Mouse (Mus musculus) hindbrain, postnatal 0 days (tissue): ENCODE data around the gene Nrxn3. TPM values are rescaled to one million over a fixed set of nuclear protein-coding genes. Genes with fewer than 3 reads are reported as not detected.

Experiments used
- ATAC-seq: fragments of 200-750 bp; cut with Nextera tagmentation; 2 replicates; pipeline ENCODE4 v1.8.0; 2017; ENCODE audit warnings: mild to moderate bottlenecking, moderate TSS enrichment, moderate library complexity
- DNase-seq: peaks from one replicate; pipeline ENCODE4 v3.0.0-alpha.2; 2015; ENCODE audit warnings: low spot score
- H3K27ac ChIP-seq: fragments of 300-500 bp; sonication (generic); 2 replicates; pipeline ENCODE4 v1.5.1; 2014; ENCODE audit warnings: mild to moderate bottlenecking
- H3K27me3 ChIP-seq: fragments of 300-500 bp; sonication (generic); 2 replicates; pipeline ENCODE4 v1.6.1; 2014; ENCODE audit warnings: low read length, mixed read lengths; ENCODE audit not compliant: insufficient read depth
- H3K36me3 ChIP-seq: fragments of 300-500 bp; sonication (generic); 2 replicates; pipeline ENCODE4 v1.6.1; 2014; ENCODE audit warnings: low read length, mixed read lengths; ENCODE audit not compliant: insufficient read depth
- H3K4me1 ChIP-seq: fragments of 300-500 bp; sonication (generic); 2 replicates; pipeline ENCODE4 v1.6.1; 2014; ENCODE audit warnings: antibody characterized with exemption, low read length, mixed read lengths; ENCODE audit not compliant: insufficient read depth
- H3K4me2 ChIP-seq: fragments of 300-500 bp; sonication (generic); 2 replicates; pipeline ENCODE4 v1.6.1; 2014; ENCODE audit warnings: low read depth, mild to moderate bottlenecking, low read length, moderate library complexity, mixed read lengths
- H3K4me3 ChIP-seq: fragments of 300-500 bp; sonication (generic); 2 replicates; pipeline ENCODE4 v1.5.1; 2014; ENCODE audit warnings: low read length
- H3K9ac ChIP-seq: fragments of 300-500 bp; sonication (generic); replicated peaks from 2 replicates; pipeline ENCODE4 v1.6.1; 2014; ENCODE audit warnings: mild to moderate bottlenecking, low read length, moderate library complexity, mixed read lengths
- H3K9me3 ChIP-seq: fragments of 300-500 bp; sonication (generic); 2 replicates; pipeline ENCODE4 v1.6.1; 2016; ENCODE audit warnings: low read length, mixed read lengths
- CTCF ChIP-seq: IDR thresholded peaks from 2 replicates; pipeline ENCODE4 v1.5.1; 2016; ENCODE audit warnings: antibody characterized with exemption, control low read depth, low read depth
- WGBS: fragments of 180-500 bp; shearing (Covaris S2); extraction: QIAGEN DNeasy Blood & Tissue Kit; methylation state at CpG from one replicate; pipeline ENCODE4 v1.1.7; 2014; 5-methylcytosine and 5-hydroxymethylcytosine counted together
- polyA plus RNA-seq: library from polyadenylated mRNA; unstranded; fragments of >200 nt; fragmentation: Nextera tagmentation; extraction: Ambion mirVana; gene quantifications from 2 replicates; pipeline ENCODE4 v1.2.1, GENCODE M21; 2015
- total RNA-seq: library from RNA; depleted of rRNA; stranded (reverse); fragments of >200 nt; gene quantifications from 2 replicates; pipeline ENCODE4 v1.2.3, GENCODE M21; 2014

Gene Nrxn3
- total and polyA plus RNA-seq, 2 experiments from 2014 or later, result 87.8 to 103 TPM

DNA sequence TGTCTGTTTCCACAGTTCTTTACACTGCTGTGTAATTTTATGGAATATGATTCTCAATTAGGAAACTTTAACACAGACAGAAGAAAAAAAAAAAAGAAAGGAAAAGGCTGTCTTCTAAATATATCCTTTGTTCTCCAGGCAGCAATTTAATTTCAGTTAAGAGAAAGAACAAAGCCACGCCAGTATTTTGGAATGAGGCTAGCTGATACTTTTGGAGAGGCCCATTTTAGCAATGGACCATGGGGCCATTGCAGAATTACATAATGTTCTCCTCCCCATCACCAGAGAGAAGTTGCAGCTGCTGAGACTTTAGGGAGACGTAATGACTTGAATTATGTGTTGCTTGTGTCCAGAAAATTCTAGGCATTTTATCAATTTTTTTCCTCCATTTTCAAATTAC, 963.0 kb downstream of the Nrxn3 start:
- H3K27me3 ChIP-seq, result no peaks in the 10 kb centered on the region
- H3K4me1 ChIP-seq, result no peaks in the 10 kb centered on the region
- TF ChIP-seq CTCF, result no peak
- no peak overlapping the region for H3K4me2 ChIP-seq
- no peak overlapping the region for H3K4me3 ChIP-seq
- no peak overlapping the region for H3K27ac ChIP-seq
- H3K9me3 ChIP-seq, result no peaks in the 10 kb centered on the region
- no peaks in the 10 kb centered on the region for H3K36me3 ChIP-seq
- DNase-seq, result no peak
- no peak for ATAC-seq
- WGBS, result 83% methylated on average over 2 of the region's 2 CpGs
- H3K9ac ChIP-seq, result no peak overlapping the region

DNA sequence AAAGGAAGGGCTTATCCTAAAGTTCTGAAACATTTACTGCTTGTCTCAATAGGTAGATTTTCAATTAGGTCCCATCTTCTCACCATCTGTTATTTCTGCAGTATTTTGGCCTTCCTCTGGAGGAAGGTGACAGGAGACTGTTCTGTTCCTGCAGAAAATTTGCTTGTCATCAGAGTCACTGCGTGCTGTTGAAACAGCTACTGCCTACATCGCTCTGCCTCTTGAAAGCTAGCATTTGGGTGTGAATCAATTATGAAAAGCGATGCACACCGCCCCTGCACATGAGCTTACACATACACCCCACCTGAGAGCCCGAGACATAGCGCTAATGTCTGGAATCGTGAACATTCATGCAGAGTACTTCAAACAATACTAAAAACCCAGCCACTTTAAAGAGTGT, 966.4 kb downstream of the Nrxn3 start:
- no peaks in the 10 kb centered on the region for H3K36me3 ChIP-seq
- H3K27me3 ChIP-seq, result no peaks in the 10 kb centered on the region
- no peak overlapping the region for H3K27ac ChIP-seq
- H3K4me1 ChIP-seq, result no peaks in the 10 kb centered on the region
- no peak overlapping the region for H3K4me2 ChIP-seq
- no peak for TF ChIP-seq CTCF
- H3K9ac ChIP-seq, result no peak overlapping the region
- H3K9me3 ChIP-seq, result no peaks in the 10 kb centered on the region
- no peak overlapping the region for H3K4me3 ChIP-seq
- DNase-seq, result no peak
- WGBS, result 90% methylated on average over 7 of the region's 7 CpGs
- no peak for ATAC-seq

DNA sequence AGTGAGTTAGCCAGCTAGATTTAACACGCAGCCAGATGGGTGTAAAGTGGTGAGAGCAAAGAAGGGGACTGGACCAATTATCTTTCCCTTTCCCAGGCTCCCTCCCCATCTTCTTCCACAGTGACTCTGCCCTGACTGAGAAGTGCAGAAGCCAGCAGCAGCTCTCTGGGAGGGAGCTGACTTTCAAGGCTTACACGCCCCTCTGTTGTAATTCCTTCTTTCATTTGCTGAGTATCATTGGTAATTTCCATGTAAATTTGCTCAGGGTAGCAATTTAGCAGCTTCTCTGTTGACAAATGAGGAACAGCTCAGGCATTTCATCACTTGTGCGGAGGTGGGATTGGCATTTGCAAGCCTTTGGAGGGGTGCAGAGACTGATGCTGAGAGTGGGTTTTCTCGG, 976.8 kb downstream of the Nrxn3 start:
- no peak for TF ChIP-seq CTCF

DNA sequence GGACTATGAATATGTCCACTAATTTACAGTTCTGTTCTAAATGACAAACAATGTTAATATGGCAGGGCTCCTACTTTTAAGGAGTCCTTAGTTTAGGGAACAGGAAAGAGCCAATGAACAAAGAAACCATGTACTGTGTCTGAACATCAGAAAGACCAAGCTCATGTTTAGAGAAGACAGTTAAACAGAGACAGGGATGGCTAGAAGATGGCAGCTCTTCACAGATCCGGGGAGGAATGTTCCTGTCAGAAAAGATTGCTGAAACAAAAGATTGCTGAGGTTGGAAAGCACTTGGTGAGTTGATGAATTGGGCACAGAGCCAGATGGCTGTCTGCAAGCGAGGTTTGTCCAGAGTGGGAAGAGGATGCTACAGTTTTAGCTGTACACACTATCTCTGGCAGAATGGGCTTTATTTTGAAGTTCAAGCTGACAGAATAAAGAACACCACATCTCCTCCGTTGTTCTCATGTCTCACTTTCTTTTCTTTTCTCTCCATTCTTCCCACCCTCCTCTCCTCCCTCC, 978.3 kb downstream of the Nrxn3 start:
- peak; percentile 55 for DNase-seq
- WGBS, result 29% methylated on average over 3 of the region's 3 CpGs
- Histone ChIP-seq H3K36me3 (no peaks in the 10 kb centered on the region), H3K9me3 (no peaks in the 10 kb centered on the region), H3K27ac (no peak overlapping the region), H3K4me2 (no peak overlapping the region), H3K4me3 (no peak overlapping the region), H3K4me1 (no peaks in the 10 kb centered on the region), H3K9ac (no peak overlapping the region), H3K27me3 (no peaks in the 10 kb centered on the region)
- TF ChIP-seq CTCF, result no peak
- ATAC-seq, result no peak

More for the DNA sequence above, 976.8 kb downstream of the Nrxn3 start:
- 10% methylated on average over 4 of the region's 4 CpGs for WGBS
- ATAC-seq (no peak), DNase-seq (no peak)
- no peak overlapping the region for H3K9ac ChIP-seq
- no peaks in the 10 kb centered on the region for H3K27me3 ChIP-seq
- H3K4me1 ChIP-seq, result no peaks in the 10 kb centered on the region
- H3K4me3 ChIP-seq, result no peak overlapping the region
- H3K27ac ChIP-seq, result no peak overlapping the region
- H3K36me3 ChIP-seq, result no peaks in the 10 kb centered on the region
- no peaks in the 10 kb centered on the region for H3K9me3 ChIP-seq
- no peak overlapping the region for H3K4me2 ChIP-seq

DNA sequence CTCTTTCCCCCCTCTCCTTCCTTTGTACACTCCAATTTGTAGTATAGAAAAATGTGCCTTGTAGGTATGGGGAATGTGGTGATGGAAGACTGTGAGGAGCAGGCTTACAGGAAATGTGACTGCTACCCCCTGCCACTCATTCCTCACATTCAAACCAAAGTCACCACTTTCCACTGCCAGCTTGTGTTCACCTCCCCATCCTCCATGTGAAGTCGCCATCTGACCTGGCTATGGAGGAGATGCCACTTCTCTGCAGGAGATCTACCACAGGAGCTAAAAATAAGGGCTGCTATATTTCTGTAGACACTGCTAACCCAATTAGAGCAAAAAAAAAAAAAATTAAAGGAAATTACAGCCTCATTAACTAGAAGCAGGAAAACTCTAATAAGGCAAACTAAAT, 980.3 kb downstream of the Nrxn3 start:
- no peak overlapping the region for H3K4me3 ChIP-seq
- H3K9ac ChIP-seq, result no peak overlapping the region
- 72% methylated on average over 1 of the region's 1 CpGs for WGBS
- no peaks in the 10 kb centered on the region for H3K27me3 ChIP-seq
- no peak overlapping the region for H3K4me2 ChIP-seq
- DNase-seq (no peak), ATAC-seq (no peak)
- H3K9me3 ChIP-seq, result no peaks in the 10 kb centered on the region
- no peaks in the 10 kb centered on the region for H3K36me3 ChIP-seq
- no peak overlapping the region for H3K27ac ChIP-seq
- TF ChIP-seq CTCF, result no peak
- H3K4me1 ChIP-seq, result no peaks in the 10 kb centered on the region

DNA sequence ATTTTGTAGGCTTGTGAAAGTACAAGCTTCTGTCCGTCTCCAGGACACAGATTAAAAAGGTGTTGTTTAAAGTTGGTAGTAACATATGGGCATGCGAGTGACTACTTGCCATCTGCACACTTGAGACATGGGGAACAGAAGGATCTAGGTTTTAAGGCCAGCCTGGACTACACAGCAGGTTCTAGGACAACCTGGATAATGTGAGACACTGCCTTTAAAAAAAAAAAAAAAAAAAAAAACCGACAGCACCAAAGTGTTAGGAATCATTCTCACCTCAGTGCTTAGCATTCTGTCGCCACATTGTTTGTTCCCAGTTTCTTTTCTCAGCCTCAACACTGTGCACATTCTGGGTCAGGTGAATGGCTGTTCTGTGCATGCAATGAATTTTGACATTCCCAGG, 985.2 kb downstream of the Nrxn3 start:
- no peak overlapping the region for H3K4me2 ChIP-seq
- no peaks in the 10 kb centered on the region for H3K36me3 ChIP-seq
- DNase-seq (no peak), ATAC-seq (no peak)
- TF ChIP-seq CTCF, result no peak
- no peak overlapping the region for H3K9ac ChIP-seq
- H3K4me3 ChIP-seq, result no peak overlapping the region
- H3K4me1 ChIP-seq, result no peaks in the 10 kb centered on the region
- no peak overlapping the region for H3K27ac ChIP-seq
- H3K27me3 ChIP-seq, result no peaks in the 10 kb centered on the region
- 76% methylated on average over 4 of the region's 4 CpGs for WGBS
- H3K9me3 ChIP-seq, result no peaks in the 10 kb centered on the region

DNA sequence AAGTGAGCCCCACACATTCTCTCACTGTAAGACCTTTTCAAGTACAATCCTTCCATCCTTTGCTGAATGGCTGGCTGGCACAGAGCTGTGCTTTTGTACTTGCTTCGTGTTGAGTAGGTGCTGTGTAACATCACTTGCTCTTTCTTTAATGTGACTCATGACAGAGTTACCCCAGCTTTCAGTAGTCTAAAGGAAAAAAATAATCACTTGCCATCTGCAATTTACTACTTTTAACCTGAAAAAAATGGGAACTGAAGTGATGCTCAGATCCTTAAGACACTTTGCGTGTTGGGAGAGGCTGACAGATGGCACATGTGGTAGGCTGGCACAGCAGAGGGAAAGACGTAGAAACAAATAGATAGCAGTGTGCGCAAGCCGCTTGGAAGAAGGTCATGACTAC, 987.8 kb downstream of the Nrxn3 start:
- no peak for TF ChIP-seq CTCF
- WGBS, result 81% methylated on average over 5 of the region's 5 CpGs
- H3K9ac ChIP-seq, result no peak overlapping the region
- no peaks in the 10 kb centered on the region for H3K36me3 ChIP-seq
- H3K4me3 ChIP-seq, result no peak overlapping the region
- H3K27me3 ChIP-seq, result no peaks in the 10 kb centered on the region
- no peaks in the 10 kb centered on the region for H3K4me1 ChIP-seq
- DNase-seq, result no peak
- H3K9me3 ChIP-seq, result no peaks in the 10 kb centered on the region
- no peak overlapping the region for H3K27ac ChIP-seq
- no peak for ATAC-seq
- no peak overlapping the region for H3K4me2 ChIP-seq
